Mouse (Mus musculus): Measurements from ENCODE around the gene Pik3cb. TPM values are rescaled to one million over a fixed set of nuclear protein-coding genes. Genes with fewer than 3 reads are reported as not detected.

The Pik3cb gene
- 9.9 TPM for polyA plus RNA-seq (2017; shearing (Covaris generic))

GRCm38 (mm10) chr9:99140063-99140882 lies at the start of gene Pik3cb:
Pik3cb (minus strand) TSS chr9:99140621.

DNA sequence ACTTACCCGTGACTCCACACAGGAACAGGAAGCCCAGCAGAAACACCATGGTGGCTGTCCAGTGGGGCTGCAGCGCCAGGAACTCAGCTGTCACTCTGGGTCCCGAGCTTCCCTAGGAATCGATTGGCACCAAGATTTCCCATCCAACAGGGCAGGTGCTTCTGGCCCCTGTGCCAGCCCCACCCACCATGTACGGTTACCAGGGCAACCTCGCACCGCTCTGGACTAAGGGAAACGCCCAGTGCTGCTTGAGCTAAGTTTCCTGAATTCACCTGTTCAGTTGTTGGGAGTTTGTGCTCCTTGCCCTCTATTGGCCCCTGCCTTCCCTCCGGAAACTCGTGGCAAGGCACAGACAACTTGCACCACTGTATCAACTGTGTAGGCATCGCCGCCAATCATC lies 104.8 kb downstream of the Pik3cb start, which contains the start of gene Gm1123:
Gene Gm1123, minus strand, starts transcription at position 141 of the 400 bp plus-strand sequence.

Other genes starting within 250 kb of the Pik3cb start
- gene 7420426K07Rik, start 237.5 kb downstream of the Pik3cb start, polyA plus RNA-seq (2017; shearing (Covaris generic)) = not detected
- 0.11 TPM for gene Foxl2, start 185.3 kb downstream of the Pik3cb start, polyA plus RNA-seq (2017; shearing (Covaris generic))
- 40.7 TPM for gene Faim, start 154.2 kb downstream of the Pik3cb start, polyA plus RNA-seq (2017; shearing (Covaris generic))
- gene Gm1123, start 104.9 kb downstream of the Pik3cb start, polyA plus RNA-seq (2017; shearing (Covaris generic)) = not detected
- gene Faiml, start 96.6 kb upstream of the Pik3cb start, polyA plus RNA-seq (2017; shearing (Covaris generic)) = not detected
- 10.3 TPM for gene Cep70, start 102.7 kb upstream of the Pik3cb start, polyA plus RNA-seq (2017; shearing (Covaris generic))
- gene Esyt3, start 217.9 kb upstream of the Pik3cb start, polyA plus RNA-seq (2017; shearing (Covaris generic)) = 0.40 TPM